Mouse (Mus musculus) bone marrow, adult 2 months (tissue): ENCODE results near the gene Relb. TPM values are rescaled to one million over a fixed set of nuclear protein-coding genes. Genes with fewer than 3 reads are reported as not detected.
A peak's percentile ranks its signal among the peaks of the same experiment; 100 is the strongest.

Experiments used
- H3K27ac ChIP-seq: fragments of 200-500 bp; 2 replicates; pipeline ENCODE4 v1.5.1; 2012; ENCODE audit warnings: low read depth, mild to moderate bottlenecking, control low read depth, inconsistent platforms, low read length; ENCODE audit not compliant: control insufficient read depth, poor library complexity, insufficient read depth
- H3K4me1 ChIP-seq: fragments of 200-500 bp; 2 replicates; pipeline ENCODE4 v1.6.1; 2011; ENCODE audit warnings: low read length; ENCODE audit not compliant: control insufficient read depth, insufficient read depth
- H3K4me3 ChIP-seq: fragments of 200-500 bp; replicated peaks from 2 replicates; pipeline ENCODE3; 2011; ENCODE audit warnings: mild to moderate bottlenecking, low read depth, low read length, control low read depth; ENCODE audit not compliant: control insufficient read depth
- CTCF ChIP-seq: fragments of 200-500 bp; IDR thresholded peaks from 2 replicates; pipeline ENCODE4 v1.5.1; 2011; ENCODE audit warnings: low read length, control low read depth; ENCODE audit not compliant: control insufficient read depth, insufficient read depth
- POLR2A ChIP-seq: fragments of 200-500 bp; IDR thresholded peaks from 2 replicates; pipeline ENCODE4 v1.6.1; 2011; ENCODE audit warnings: low read depth, mild to moderate bottlenecking, control low read depth, low read length, borderline replicate concordance; ENCODE audit not compliant: control insufficient read depth
- WGBS: fragments of 180-500 bp; shearing (Covaris S2); methylation state at CpG from one replicate; pipeline ENCODE4 v1.1.7; 2018; 5-methylcytosine and 5-hydroxymethylcytosine counted together
- polyA plus RNA-seq: library from polyadenylated mRNA; stranded (reverse); fragments of >200 nt; gene quantifications from 2 replicates; pipeline ENCODE4 v1.2.4, GENCODE M21; 2011; ENCODE audit warnings: low replicate concordance; ENCODE audit not compliant: missing spikeins, insufficient read depth, insufficient read length

The Relb gene
- polyA plus RNA-seq, 1 experiment = 12.0 TPM

GRCm38 (mm10) chr7:19561765-19562642 lies 67.2 kb downstream of the Relb start:
- Histone ChIP-seq H3K4me3 (peak overlapping the region; percentile 98), H3K4me1 (peaks cover 8% of the 10 kb centered on the region), H3K27ac (peak overlapping the region; percentile 96)
- WGBS = under 1% methylated on average over 102 of the region's 102 CpGs
- peak; percentile 53; the same call in 1 of the 2 replicates for TF ChIP-seq POLR2A
- TF ChIP-seq CTCF = no peak

GRCm38 (mm10) chr7:19561431-19561764 lies 67.8 kb downstream of the Relb start:
- under 1% methylated on average over 11 of the region's 11 CpGs for WGBS
- Histone ChIP-seq H3K4me1 (peaks cover 8% of the 10 kb centered on the region), H3K4me3 (peak overlapping the region; percentile 98), H3K27ac (peak overlapping the region; percentile 96)
- TF ChIP-seq CTCF = no peak
- TF ChIP-seq POLR2A = no peak

DNA sequence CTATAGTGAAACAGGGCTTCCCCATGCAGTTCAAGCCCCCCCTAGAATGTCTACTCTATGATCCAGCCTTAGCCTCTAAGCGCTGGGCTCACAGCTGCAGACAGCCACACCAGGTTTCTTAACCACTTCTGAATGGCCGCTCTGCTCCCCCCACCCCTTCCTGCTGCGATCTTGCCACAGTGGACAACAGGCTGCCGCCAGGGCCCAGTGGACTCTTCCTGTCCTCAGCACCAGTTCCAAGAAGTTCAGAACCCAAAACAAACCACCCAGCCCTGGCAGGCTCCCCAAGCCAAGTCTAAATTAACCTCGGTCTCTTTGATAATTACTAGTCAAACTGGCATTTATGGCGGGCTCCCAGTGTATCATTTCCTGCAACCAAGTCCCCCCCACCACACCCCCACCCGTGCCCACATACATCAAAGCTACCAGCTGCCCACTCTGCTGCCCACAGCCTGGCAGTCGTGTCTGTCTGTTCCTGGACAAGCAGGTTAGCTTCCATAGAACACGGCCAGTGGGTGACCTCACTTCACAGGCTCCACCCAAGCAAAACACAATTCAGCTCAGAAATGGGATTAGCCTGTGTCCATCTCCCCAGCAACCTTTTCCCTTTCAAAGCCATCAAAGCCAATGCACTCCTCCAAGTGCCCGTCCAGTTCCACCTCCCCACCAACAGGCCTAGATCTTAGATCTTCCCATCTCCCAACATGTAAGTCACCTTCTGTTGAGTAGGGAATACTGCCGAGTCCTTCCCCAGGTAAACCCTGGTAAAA lies 68.6 kb downstream of the Relb start:
- H3K4me1 ChIP-seq = peaks cover 8% of the 10 kb centered on the region
- H3K27ac ChIP-seq = peak overlapping the region; percentile 96
- peak overlapping the region; percentile 98 for H3K4me3 ChIP-seq
- no peak for TF ChIP-seq CTCF
- TF ChIP-seq POLR2A = no peak
- 5% methylated on average over 11 of the region's 11 CpGs for WGBS

DNA sequence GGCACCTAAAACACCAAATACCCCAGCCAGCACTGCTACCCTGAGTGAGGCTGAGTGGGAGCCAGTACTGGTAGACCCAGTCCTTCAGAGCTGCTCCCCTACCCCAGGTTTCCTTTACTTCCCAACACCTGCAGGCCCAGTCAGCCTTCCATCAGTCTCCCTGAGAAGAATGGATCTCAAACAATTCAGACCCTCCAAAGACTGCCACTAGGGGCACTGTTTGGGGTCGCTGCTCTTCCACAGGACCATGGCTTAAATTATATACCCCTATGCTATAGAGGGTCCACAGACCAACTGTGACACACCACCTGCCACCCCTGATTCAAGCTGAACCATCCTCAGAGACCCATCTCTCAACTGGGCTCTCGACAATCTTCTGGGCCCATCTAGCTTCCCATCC lies 70.3 kb downstream of the Relb start:
- Histone ChIP-seq H3K4me1 (peaks cover 8% of the 10 kb centered on the region), H3K4me3 (no peak overlapping the region), H3K27ac (no peak overlapping the region)
- TF ChIP-seq POLR2A (no peak), CTCF (peak; percentile 52)
- 60% methylated on average over 2 of the region's 2 CpGs for WGBS

DNA sequence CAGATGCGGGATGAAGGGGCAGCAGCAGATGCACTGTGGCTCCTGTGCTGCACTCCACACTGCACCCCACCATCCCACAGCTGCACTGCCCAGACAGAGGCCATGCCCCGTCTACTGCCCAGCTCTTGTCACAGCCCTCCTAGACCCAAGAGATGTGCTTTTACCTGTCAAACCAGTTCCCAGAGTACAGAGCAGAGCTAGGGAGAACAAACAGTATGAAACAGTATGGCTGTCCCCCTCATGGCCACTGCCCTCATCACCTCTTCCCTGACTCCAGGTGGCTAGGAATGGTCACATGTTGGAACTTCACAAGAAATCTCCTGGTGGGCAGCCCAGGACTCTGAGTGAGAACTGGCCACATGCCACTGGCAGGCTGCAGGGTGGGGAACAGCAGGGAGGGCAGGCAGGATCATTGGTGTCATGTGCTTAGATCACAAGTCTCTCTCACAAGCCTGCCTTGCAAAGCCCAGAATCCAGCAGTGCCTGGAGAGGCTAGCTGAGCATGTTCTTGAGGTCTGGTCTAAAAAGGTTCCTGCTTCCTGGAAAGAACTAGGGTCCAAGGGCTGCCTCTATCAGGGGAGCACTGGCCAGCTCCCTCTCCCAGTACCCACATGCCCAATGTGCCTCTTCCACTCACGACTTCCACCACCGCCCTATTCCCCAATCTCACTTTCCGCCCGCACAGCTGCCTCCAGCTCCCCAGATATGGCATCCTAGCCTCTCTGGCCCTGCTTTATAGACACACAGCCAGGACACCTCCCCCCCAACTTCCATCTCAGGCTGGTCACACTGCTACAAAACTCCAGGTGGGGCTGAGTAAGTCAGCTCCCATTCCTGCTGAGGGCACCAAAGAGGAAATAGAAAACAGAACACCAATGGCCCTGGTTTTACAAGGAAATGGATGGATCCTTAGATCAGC lies 71.0 kb downstream of the Relb start:
- Histone ChIP-seq H3K4me3 (no peak overlapping the region), H3K4me1 (peaks cover 7% of the 10 kb centered on the region)
- 88% methylated on average over 6 of the region's 6 CpGs for WGBS

DNA sequence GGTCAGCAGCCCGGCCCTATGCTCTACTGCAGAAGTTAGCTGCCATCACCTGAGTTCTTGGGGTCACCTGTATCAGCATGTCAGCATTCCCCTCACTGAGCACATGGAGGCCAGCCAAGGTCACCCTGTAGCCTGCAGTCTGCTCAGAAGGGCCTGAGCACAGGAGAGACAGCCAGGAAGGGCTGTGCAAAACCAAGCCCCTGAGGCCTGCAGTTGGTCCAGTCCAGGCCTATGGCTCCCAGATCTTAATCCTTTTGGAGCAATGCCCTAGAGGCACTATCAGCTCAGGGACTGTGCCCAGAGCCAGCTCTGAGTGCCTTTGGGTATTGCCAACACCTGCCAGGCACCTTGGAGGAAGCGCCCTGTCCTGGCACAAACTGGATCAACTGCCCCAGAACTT lies 72.2 kb downstream of the Relb start:
- 89% methylated on average over 2 of the region's 2 CpGs for WGBS
- H3K4me1 ChIP-seq = peaks cover 7% of the 10 kb centered on the region
- TF ChIP-seq CTCF = no peak
- no peak for TF ChIP-seq POLR2A
- no peak overlapping the region for H3K27ac ChIP-seq
- no peak overlapping the region for H3K4me3 ChIP-seq

More for the DNA sequence above, 71.0 kb downstream of the Relb start:
- no peak overlapping the region for H3K27ac ChIP-seq
- TF ChIP-seq POLR2A = no peak

Other genes with a start within 250 kb of the Relb start
- 17.9 and 31.9 TPM in 2 replicates for gene Ercc2, start 247.4 kb downstream of the Relb start, polyA plus RNA-seq
- gene Klc3, start 225.3 kb downstream of the Relb start, polyA plus RNA-seq = 1.6 and 1.9 TPM in 2 replicates
- 25.1 and 31.8 TPM in 2 replicates for gene Ckm, start 224.7 kb downstream of the Relb start, polyA plus RNA-seq
- gene Mark4, start 170.6 kb downstream of the Relb start, polyA plus RNA-seq = 10.1 and 14.6 TPM in 2 replicates
- 4.2 and 10.3 TPM in 2 replicates for gene Exoc3l2, start 166.1 kb downstream of the Relb start, polyA plus RNA-seq
- 4.4 and 8.0 TPM in 2 replicates for gene Bloc1s3, start 121.1 kb downstream of the Relb start, polyA plus RNA-seq
- gene Trappc6a, start 121.0 kb downstream of the Relb start, polyA plus RNA-seq = 12.4 and 12.7 TPM in 2 replicates
- gene Nkpd1, start 111.6 kb downstream of the Relb start, polyA plus RNA-seq = not detected in 2 replicates
- 71.6 and 93.5 TPM in 2 replicates for gene Ppp1r37, start 66.4 kb downstream of the Relb start, polyA plus RNA-seq
- gene Zfp296, start 52.2 kb downstream of the Relb start, polyA plus RNA-seq = 2.8 and 3.0 TPM in 2 replicates
- gene Gemin7, start 51.8 kb downstream of the Relb start, polyA plus RNA-seq = 52.9 and 74.3 TPM in 2 replicates
- gene Clasrp, start 25.0 kb downstream of the Relb start, polyA plus RNA-seq = 64.7 and 98.2 TPM in 2 replicates
- 18.1 and 31.2 TPM in 2 replicates for gene Clptm1, start 35.6 kb upstream of the Relb start, polyA plus RNA-seq
- gene Apoc2, start 48.5 kb upstream of the Relb start, polyA plus RNA-seq = 13.2 TPM in 1 of 2 replicates, not detected in the other
- gene Gm44805, start 52.0 kb upstream of the Relb start, polyA plus RNA-seq = 7.6 TPM in 1 of 2 replicates, not detected in the other
- 3.6 and 18.7 TPM in 2 replicates for gene Apoc4, start 52.0 kb upstream of the Relb start, polyA plus RNA-seq
- 48.3 and 137 TPM in 2 replicates for gene Apoc1, start 63.2 kb upstream of the Relb start, polyA plus RNA-seq
- gene Apoe, start 69.8 kb upstream of the Relb start, polyA plus RNA-seq = 205 and 422 TPM in 2 replicates
- 19.2 and 19.3 TPM in 2 replicates for gene Tomm40, start 86.0 kb upstream of the Relb start, polyA plus RNA-seq
- gene Nectin2, start 121.0 kb upstream of the Relb start, polyA plus RNA-seq = 1.9 and 4.7 TPM in 2 replicates
- 0.79 and 4.5 TPM in 2 replicates for gene Bcam, start 141.6 kb upstream of the Relb start, polyA plus RNA-seq
- not detected in 2 replicates for gene Cblc, start 167.4 kb upstream of the Relb start, polyA plus RNA-seq
- 6.4 and 13.0 TPM in 2 replicates for gene Bcl3, start 193.3 kb upstream of the Relb start, polyA plus RNA-seq
- not detected in 2 replicates for gene Gm19345, start 222.6 kb upstream of the Relb start, polyA plus RNA-seq
- 3.8 and 8.2 TPM in 2 replicates for gene Ceacam16, start 231.9 kb upstream of the Relb start, polyA plus RNA-seq